Mouse (Mus musculus) bone marrow macrophage, adult 2 months (primary cell): ENCODE data around the gene Tbp.
A peak's percentile ranks its signal among the peaks of the same experiment; 100 is the strongest.

ENCODE experiments used
- CTCF ChIP-seq: IDR thresholded peaks from 2 replicates; pipeline ENCODE4 v1.5.1; 2012; ENCODE audit warnings: low read depth, mild to moderate bottlenecking, low read length, moderate library complexity
- POLR2A ChIP-seq: IDR thresholded peaks from 2 replicates; pipeline ENCODE4 v1.6.1; 2012; ENCODE audit warnings: mild to moderate bottlenecking, low read depth, low read length, borderline replicate concordance

DNA sequence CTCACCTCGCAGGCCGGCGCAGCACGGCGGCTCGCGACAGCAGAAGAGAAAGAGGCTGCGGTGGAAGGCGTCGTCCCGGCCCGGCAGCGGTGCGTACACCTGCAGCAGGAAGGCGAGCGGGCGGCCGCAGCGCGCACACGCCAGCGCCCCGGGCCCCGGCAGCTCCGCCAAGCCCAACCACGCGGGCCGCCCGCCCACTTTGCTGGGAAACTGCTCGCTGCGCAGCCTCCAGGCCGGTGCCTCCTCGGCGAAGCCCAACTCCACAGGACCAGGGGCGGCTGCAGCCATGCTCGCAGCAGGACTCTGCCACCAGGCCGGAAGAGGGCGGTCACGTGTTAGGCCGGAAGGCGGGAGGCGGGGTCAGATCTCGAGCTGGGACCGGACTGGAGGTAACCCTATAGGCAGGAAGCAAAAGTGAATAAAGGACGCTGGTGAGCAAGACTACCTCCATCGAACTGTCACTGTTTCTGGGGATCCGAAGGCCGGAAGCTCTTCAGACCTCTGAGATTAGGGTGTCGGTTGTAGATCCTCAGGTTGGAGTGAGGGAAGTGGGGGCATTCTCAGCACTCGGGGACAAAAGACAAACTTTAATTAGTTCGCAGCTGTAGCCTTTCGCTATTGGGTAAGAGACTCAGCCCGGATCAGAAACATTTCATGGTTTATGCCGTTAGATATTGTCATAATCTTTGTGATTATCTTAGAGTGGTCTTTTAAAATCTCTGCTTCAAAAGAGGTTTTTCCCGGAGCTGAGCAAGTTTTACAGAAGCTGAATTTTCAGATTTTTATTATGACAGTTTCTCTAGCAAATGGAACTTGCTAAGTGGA lies 27.5 kb downstream of the Tbp start, which contains the start of gene Pdcd2:
- TF ChIP-seq POLR2A (peak; percentile 42; the same call in 1 of the 2 replicates), CTCF (no peak)
